Mouse (Mus musculus) embryonic facial prominence, embryonic 15.5 days (tissue): ENCODE measurements around the gene Cald1. TPM values are rescaled to one million over a fixed set of nuclear protein-coding genes. Genes with fewer than 3 reads are reported as not detected.
A peak's percentile ranks its signal among the peaks of the same experiment; 100 is the strongest.

Experiments used
- ATAC-seq: fragments of 200-750 bp; cut with Nextera tagmentation; 2 replicates; pipeline ENCODE4 v1.8.0; 2017; ENCODE audit warnings: low read depth, moderate TSS enrichment; ENCODE audit not compliant: insufficient number of reproducible peaks, low FRiP score, low TSS enrichment
- H3K27ac ChIP-seq: fragments of 300-500 bp; sonication (generic); replicated peaks from 2 replicates; pipeline ENCODE4 v1.5.1; 2015; ENCODE audit warnings: mild to moderate bottlenecking, inconsistent platforms
- H3K27me3 ChIP-seq: fragments of 300-500 bp; sonication (generic); 2 replicates; pipeline ENCODE4 v1.6.1; 2015; ENCODE audit warnings: inconsistent platforms
- H3K36me3 ChIP-seq: fragments of 300-500 bp; sonication (generic); 2 replicates; pipeline ENCODE4 v1.6.1; 2015; ENCODE audit warnings: mild to moderate bottlenecking, inconsistent platforms
- H3K4me1 ChIP-seq: fragments of 300-500 bp; sonication (generic); 2 replicates; pipeline ENCODE4 v1.6.1; 2015; ENCODE audit warnings: inconsistent platforms
- H3K4me2 ChIP-seq: fragments of 300-500 bp; sonication (generic); replicated peaks from 2 replicates; pipeline ENCODE4 v1.6.1; 2015; ENCODE audit warnings: mild to moderate bottlenecking, inconsistent platforms
- H3K4me3 ChIP-seq: fragments of 300-500 bp; sonication (generic); replicated peaks from 2 replicates; pipeline ENCODE4 v1.5.1; 2015; ENCODE audit warnings: mild to moderate bottlenecking, inconsistent platforms
- H3K9ac ChIP-seq: fragments of 300-500 bp; sonication (generic); 2 replicates; pipeline ENCODE4 v1.6.1; 2015; ENCODE audit warnings: inconsistent platforms
- H3K9me3 ChIP-seq: fragments of 300-500 bp; sonication (generic); replicated peaks from 2 replicates; pipeline ENCODE4 v1.6.1; 2016; ENCODE audit warnings: inconsistent platforms
- WGBS: fragments of 180-500 bp; shearing (Covaris S2); methylation state at CpG from one replicate; pipeline ENCODE4 v1.1.7; 2015; 5-methylcytosine and 5-hydroxymethylcytosine counted together
- polyA plus RNA-seq: library from polyadenylated mRNA; unstranded; fragments of >200 nt; fragmentation: Nextera tagmentation; extraction: Ambion mirVana; gene quantifications from 2 replicates; pipeline ENCODE4 v1.2.1, GENCODE M21; 2015

The Cald1 gene
- polyA plus RNA-seq, 1 experiment from 2014 or later: 306 TPM

DNA sequence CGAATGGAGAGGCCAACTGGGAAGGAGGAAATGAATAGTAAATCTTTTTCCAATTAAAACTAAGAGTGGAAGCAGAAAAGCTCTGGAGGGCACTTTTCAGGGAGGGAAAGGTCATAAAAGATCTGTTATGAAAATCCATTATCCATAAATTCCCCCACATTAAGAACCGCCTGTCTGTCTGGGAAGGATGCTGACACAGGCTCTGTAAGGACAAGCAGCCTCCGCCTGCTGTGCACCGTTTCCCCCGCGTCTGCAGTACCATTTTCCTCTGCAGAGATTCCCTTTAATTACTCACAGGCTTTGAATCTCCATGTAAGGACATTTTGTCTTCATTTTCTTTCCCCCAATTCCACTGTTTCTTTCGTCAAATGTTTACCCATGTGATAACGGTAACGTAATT lies 133.2 kb downstream of the Cald1 start:
- H3K27me3 ChIP-seq: no peaks in the 10 kb centered on the region
- peaks cover 43% of the 10 kb centered on the region for H3K4me1 ChIP-seq
- H3K4me3 ChIP-seq: no peak overlapping the region
- no peak overlapping the region for H3K9ac ChIP-seq
- peak overlapping the region; percentile 55; the same call in 1 of the 2 replicates for H3K27ac ChIP-seq
- WGBS: 44% methylated on average over 9 of the region's 9 CpGs
- no peaks in the 10 kb centered on the region for H3K36me3 ChIP-seq
- ATAC-seq: no peak
- H3K9me3 ChIP-seq: no peaks in the 10 kb centered on the region
- H3K4me2 ChIP-seq: no peak overlapping the region

GRCm38 (mm10) chr6:34734940-34735695 lies 136.8 kb downstream of the Cald1 start:
- Histone ChIP-seq H3K36me3 (no peaks in the 10 kb centered on the region), H3K27me3 (no peaks in the 10 kb centered on the region), H3K4me1 (peaks cover 23% of the 10 kb centered on the region), H3K9ac (no peak overlapping the region), H3K27ac (peak overlapping the region; percentile 65), H3K4me3 (no peak overlapping the region), H3K9me3 (no peaks in the 10 kb centered on the region), H3K4me2 (no peak overlapping the region)
- WGBS: 66% methylated on average over 13 of the region's 13 CpGs
- ATAC-seq: no peak

- no peak for ATAC-seq
- Histone ChIP-seq H3K4me2 (no peak overlapping the region), H3K36me3 (peaks cover 4% of the 10 kb centered on the region; the same call in 1 of the 2 replicates), H3K4me1 (peaks cover 5% of the 10 kb centered on the region; the same call in 1 of the 2 replicates), H3K9me3 (no peaks in the 10 kb centered on the region), H3K27me3 (no peaks in the 10 kb centered on the region), H3K4me3 (no peak overlapping the region), H3K9ac (no peak overlapping the region), H3K27ac (no peak overlapping the region)
- 65% methylated on average over 2 of the region's 2 CpGs for WGBS
These were observed 138.6 kb downstream of the Cald1 start for GRCm38 (mm10) chr6:34736934-34737333.

- peaks cover 26% of the 10 kb centered on the region for H3K4me1 ChIP-seq
- peak; percentile 80 for ATAC-seq
- H3K27ac ChIP-seq: peak overlapping the region; percentile 78
- WGBS: 47% methylated on average over 4 of the region's 4 CpGs
- H3K4me3 ChIP-seq: no peak overlapping the region
- no peaks in the 10 kb centered on the region for H3K9me3 ChIP-seq
- no peaks in the 10 kb centered on the region for H3K27me3 ChIP-seq
- H3K9ac ChIP-seq: no peak overlapping the region
- no peak overlapping the region for H3K4me2 ChIP-seq
- H3K36me3 ChIP-seq: peaks cover 27% of the 10 kb centered on the region; the same call in 1 of the 2 replicates
These were observed 145.6 kb downstream of the Cald1 start for GRCm38 (mm10) chr6:34743946-34744345.

- H3K9me3 ChIP-seq: no peaks in the 10 kb centered on the region
- peaks cover 43% of the 10 kb centered on the region for H3K4me1 ChIP-seq
- H3K27me3 ChIP-seq: no peaks in the 10 kb centered on the region
- 69% methylated on average over 6 of the region's 6 CpGs for WGBS
- H3K4me2 ChIP-seq: no peak overlapping the region
- H3K27ac ChIP-seq: no peak overlapping the region
- peaks cover 26% of the 10 kb centered on the region; the same call in 1 of the 2 replicates for H3K36me3 ChIP-seq
- no peak overlapping the region for H3K9ac ChIP-seq
- H3K4me3 ChIP-seq: no peak overlapping the region
- ATAC-seq: no peak
These were observed 149.5 kb downstream of the Cald1 start for GRCm38 (mm10) chr6:34747846-34748245.

GRCm38 (mm10) chr6:34748566-34748965 lies 150.3 kb downstream of the Cald1 start:
- 45% methylated on average over 11 of the region's 11 CpGs for WGBS
- H3K36me3 ChIP-seq: peaks cover 26% of the 10 kb centered on the region; the same call in 1 of the 2 replicates

GRCm38 (mm10) chr6:34749526-34749925 lies 151.2 kb downstream of the Cald1 start:
- Histone ChIP-seq H3K4me2 (no peak overlapping the region), H3K36me3 (peaks cover 26% of the 10 kb centered on the region; the same call in 1 of the 2 replicates), H3K4me1 (peaks cover 36% of the 10 kb centered on the region), H3K27ac (no peak overlapping the region), H3K9ac (no peak overlapping the region), H3K9me3 (no peaks in the 10 kb centered on the region), H3K4me3 (no peak overlapping the region), H3K27me3 (no peaks in the 10 kb centered on the region)
- WGBS: 85% methylated on average over 6 of the region's 6 CpGs
- ATAC-seq: no peak

More at GRCm38 (mm10) chr6:34748566-34748965, 150.3 kb downstream of the Cald1 start:
- no peak overlapping the region for H3K9ac ChIP-seq
- H3K9me3 ChIP-seq: no peaks in the 10 kb centered on the region
- ATAC-seq: no peak
- H3K27ac ChIP-seq: no peak overlapping the region
- H3K27me3 ChIP-seq: no peaks in the 10 kb centered on the region
- peaks cover 43% of the 10 kb centered on the region for H3K4me1 ChIP-seq
- no peak overlapping the region for H3K4me3 ChIP-seq
- H3K4me2 ChIP-seq: no peak overlapping the region

DNA sequence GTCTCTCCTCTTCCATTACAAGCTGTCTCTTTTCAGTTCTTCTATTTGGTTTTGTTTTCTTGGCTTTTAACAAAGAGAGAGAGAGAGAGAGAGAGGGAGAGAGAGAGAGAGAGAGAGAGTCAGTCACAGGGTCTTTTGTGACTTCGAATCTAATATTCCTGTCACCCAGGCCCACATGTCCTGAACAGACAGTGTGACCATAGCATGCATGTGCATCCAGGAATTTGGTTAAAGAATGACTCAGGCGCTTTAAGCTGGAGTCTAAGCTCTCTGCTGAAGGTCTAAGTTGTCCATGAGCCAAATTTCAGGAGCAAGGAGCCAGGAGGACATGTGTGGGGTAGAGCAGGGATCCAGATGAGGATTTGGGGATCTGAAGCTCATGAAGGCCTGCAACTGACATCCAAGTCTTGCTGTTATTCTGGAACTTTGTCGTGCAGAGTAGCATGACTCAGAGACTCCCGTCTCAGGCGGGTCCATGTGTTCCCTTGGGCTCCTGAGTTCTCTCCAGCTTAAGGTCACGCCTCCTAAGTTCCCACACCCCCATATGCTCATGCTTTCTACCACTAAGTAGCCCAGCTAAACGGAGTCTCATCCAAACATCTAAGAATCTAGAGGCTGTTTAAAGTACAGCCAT lies 152.3 kb downstream of the Cald1 start:
- H3K36me3 ChIP-seq: peaks cover 23% of the 10 kb centered on the region
- H3K27ac ChIP-seq: peak overlapping the region; percentile 55
- H3K4me2 ChIP-seq: no peak overlapping the region
- no peaks in the 10 kb centered on the region for H3K27me3 ChIP-seq
- 51% methylated on average over 7 of the region's 7 CpGs for WGBS
- H3K9ac ChIP-seq: no peak overlapping the region
- ATAC-seq: 0 out of 2 replicates have a peak, but pooled peaks have one; percentile 43
- H3K9me3 ChIP-seq: no peaks in the 10 kb centered on the region
- H3K4me1 ChIP-seq: peaks cover 32% of the 10 kb centered on the region
- H3K4me3 ChIP-seq: no peak overlapping the region

- no peaks in the 10 kb centered on the region for H3K9me3 ChIP-seq
- ATAC-seq: no peak
- H3K9ac ChIP-seq: no peak overlapping the region
- H3K27ac ChIP-seq: no peak overlapping the region
- H3K27me3 ChIP-seq: no peaks in the 10 kb centered on the region
- no peak overlapping the region for H3K4me2 ChIP-seq
- peaks cover 32% of the 10 kb centered on the region for H3K4me1 ChIP-seq
- H3K4me3 ChIP-seq: no peak overlapping the region
- peaks cover 33% of the 10 kb centered on the region for H3K36me3 ChIP-seq
These were observed 153.3 kb downstream of the Cald1 start for GRCm38 (mm10) chr6:34751625-34752024.

DNA sequence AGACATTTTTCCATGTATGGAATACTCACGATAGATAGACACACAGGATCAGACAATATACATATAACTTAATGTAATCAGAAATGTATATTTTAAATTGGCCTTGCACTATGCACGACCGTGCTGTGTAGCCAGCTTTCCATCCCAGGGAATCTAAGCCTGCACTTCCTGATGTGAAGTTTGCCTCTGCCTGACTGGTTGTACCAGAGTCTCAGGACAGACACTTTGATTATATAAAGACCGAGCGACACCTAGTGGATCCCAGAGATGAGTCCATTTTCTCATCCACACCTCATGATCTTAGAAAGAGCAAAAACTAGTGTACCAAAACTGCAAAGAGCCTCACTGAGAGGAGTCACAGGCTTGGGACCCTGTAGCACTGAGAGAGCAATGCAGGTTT lies 156.1 kb downstream of the Cald1 start:
- Histone ChIP-seq H3K36me3 (peaks cover 45% of the 10 kb centered on the region), H3K4me2 (no peak overlapping the region), H3K27me3 (no peaks in the 10 kb centered on the region), H3K4me3 (no peak overlapping the region), H3K4me1 (peaks cover 12% of the 10 kb centered on the region), H3K9me3 (no peaks in the 10 kb centered on the region), H3K27ac (no peak overlapping the region), H3K9ac (no peak overlapping the region)
- peak; percentile 73; the same call in 1 of the 2 replicates for ATAC-seq
- whole genome bisulfite sequencing: 24% methylated on average over 5 of the region's 5 CpGs

DNA sequence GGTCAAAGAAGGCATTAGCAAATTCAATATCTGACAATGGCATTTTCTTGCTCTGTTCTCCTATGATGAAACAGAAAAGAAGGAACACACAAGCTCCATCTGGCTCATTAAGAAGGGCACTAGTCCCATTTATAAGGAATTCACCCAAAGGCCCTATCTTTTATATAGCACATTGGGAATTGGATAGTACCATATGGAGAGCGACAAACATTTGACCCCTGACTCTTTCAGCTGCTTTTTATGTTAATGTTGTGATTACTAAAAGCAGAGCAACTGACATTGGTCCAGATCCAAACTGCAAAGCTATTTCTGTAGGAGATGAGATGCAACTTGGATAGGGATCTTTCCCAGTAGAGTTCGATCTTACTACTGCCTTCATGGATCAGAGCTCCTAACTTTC lies 160.0 kb downstream of the Cald1 start:
- H3K9ac ChIP-seq: no peak overlapping the region
- H3K27ac ChIP-seq: no peak overlapping the region
- no peak for ATAC-seq
- H3K36me3 ChIP-seq: peaks cover 73% of the 10 kb centered on the region
- no peak overlapping the region for H3K4me2 ChIP-seq
- no peaks in the 10 kb centered on the region for H3K27me3 ChIP-seq
- no peaks in the 10 kb centered on the region for H3K4me1 ChIP-seq
- no peaks in the 10 kb centered on the region for H3K9me3 ChIP-seq
- H3K4me3 ChIP-seq: no peak overlapping the region
- 81% methylated on average over 2 of the region's 2 CpGs for WGBS
